Mouse (Mus musculus) CH12.LX (cell line): ENCODE measurements around the gene Mettl3. TPM values are rescaled to one million over a fixed set of nuclear protein-coding genes. Genes with fewer than 3 reads are reported as not detected.
A peak's percentile ranks its signal among the peaks of the same experiment; 100 is the strongest.

Source experiments
- DNase-seq: peaks from one replicate; pipeline ENCODE4 v3.0.0-alpha.2; 2013; ENCODE audit errors: extremely low read depth
- H3K27ac ChIP-seq: 2 replicates; pipeline ENCODE4 v1.5.1; 2012; ENCODE audit warnings: low read depth, mild to moderate bottlenecking, control low read depth, moderate library complexity; ENCODE audit not compliant: insufficient read depth
- H3K27me3 ChIP-seq: replicated peaks from 2 replicates; pipeline ENCODE3; 2012; ENCODE audit warnings: inconsistent platforms
- H3K36me3 ChIP-seq, 2 experiments: replicated peaks in 1 of 2; 2 replicates each; pipeline versions ENCODE3 to v1.6.1; 2012; ENCODE audit warnings: inconsistent platforms in 1 of 2, low read length in 1 of 2, mild to moderate bottlenecking in 1 of 2, mixed read lengths in 1 of 2, moderate library complexity in 1 of 2; ENCODE audit not compliant: control insufficient read depth in 1 of 2, insufficient read depth in 1 of 2
- H3K4me1 ChIP-seq, 2 experiments: 2 replicates each; pipeline ENCODE4 v1.6.1; 2012; ENCODE audit warnings: inconsistent platforms in 1 of 2, moderate library complexity in 1 of 2; ENCODE audit not compliant: insufficient read depth in 2 of 2, control insufficient read depth in 1 of 2
- H3K4me2 ChIP-seq: 2 replicates; pipeline ENCODE4 v1.6.1; 2012; ENCODE audit warnings: low read depth, mild to moderate bottlenecking, control low read depth; ENCODE audit not compliant: poor library complexity, insufficient read depth, severe bottlenecking
- H3K4me3 ChIP-seq, 3 experiments: fragments of 150-350 bp in 1 of 3; sonication (generic) in 1 of 3; replicated peaks in 1 of 3; 2 replicates each; pipeline versions ENCODE3 to v1.5.1; 2011 to 2012; ENCODE audit warnings: low read depth in 2 of 3, low read length in 2 of 3, mild to moderate bottlenecking in 2 of 3, moderate library complexity in 2 of 3, control low read depth in 1 of 3, improper control_type of control experiment in 1 of 3, inconsistent platforms in 1 of 3, mixed read lengths in 1 of 3; ENCODE audit not compliant: poor library complexity in 1 of 3
- H3K79me2 ChIP-seq: replicated peaks from 2 replicates; pipeline ENCODE4 v1.6.1; 2012; ENCODE audit warnings: mild to moderate bottlenecking, moderate library complexity; ENCODE audit not compliant: control insufficient read depth, poor library complexity, insufficient read depth, severe bottlenecking; ENCODE audit errors: extremely low read depth
- H3K9ac ChIP-seq: 2 replicates; pipeline ENCODE4 v1.6.1; 2012; ENCODE audit warnings: low read depth, mild to moderate bottlenecking, control low read depth, moderate library complexity; ENCODE audit not compliant: insufficient read depth
- H3K9me3 ChIP-seq: replicated peaks from 2 replicates; pipeline ENCODE3; 2012; ENCODE audit warnings: low read length, inconsistent platforms, mixed read lengths
- BHLHE40 ChIP-seq: IDR thresholded peaks from 2 replicates; pipeline ENCODE4 v1.6.1; 2011; ENCODE audit warnings: mild to moderate bottlenecking, low read depth, low read length, improper control_type of control experiment
- CHD1 ChIP-seq: IDR thresholded peaks from 2 replicates; pipeline ENCODE4 v1.6.1; 2012; ENCODE audit warnings: low read depth, low read length, improper control_type of control experiment, inconsistent platforms
- CHD2 ChIP-seq: IDR thresholded peaks from 2 replicates; pipeline ENCODE4 v1.6.1; 2011; ENCODE audit warnings: low read length, improper control_type of control experiment
- CTCF ChIP-seq, 2 experiments: IDR thresholded peaks in 1 of 2; conservative IDR thresholded peaks in 1 of 2; 2 replicates each; pipeline ENCODE4 v1.5.1; 2011 to 2012; ENCODE audit warnings: low read depth in 2 of 2, low read length in 2 of 2, improper control_type of control experiment in 1 of 2, inconsistent platforms in 1 of 2, mild to moderate bottlenecking in 1 of 2, moderate library complexity in 1 of 2
- ELF1 ChIP-seq: IDR thresholded peaks from 2 replicates; pipeline ENCODE4 v1.6.1; 2014; ENCODE audit warnings: low read depth, mild to moderate bottlenecking, inconsistent platforms, low read length, improper control_type of control experiment
- EP300 ChIP-seq: IDR thresholded peaks from 2 replicates; pipeline ENCODE4 v1.6.1; 2011; ENCODE audit warnings: low read length, improper control_type of control experiment
- ETS1 ChIP-seq: conservative IDR thresholded peaks from 2 replicates; pipeline ENCODE4 v1.6.1; 2012; ENCODE audit warnings: low read depth, mild to moderate bottlenecking, inconsistent platforms, low read length, improper control_type of control experiment, moderate library complexity
- GABPA ChIP-seq: IDR thresholded peaks from 2 replicates; pipeline ENCODE4 v1.6.1; 2012; ENCODE audit warnings: low read depth, low read length, improper control_type of control experiment, inconsistent platforms; ENCODE audit not compliant: insufficient replicate concordance
- HCFC1 ChIP-seq: IDR thresholded peaks from 2 replicates; pipeline ENCODE4 v1.6.1; 2012; ENCODE audit warnings: low read depth, mild to moderate bottlenecking, inconsistent platforms, low read length, improper control_type of control experiment
- IRF4 ChIP-seq: IDR thresholded peaks from 2 replicates; pipeline ENCODE4 v1.6.1; 2014; ENCODE audit warnings: low read depth, mild to moderate bottlenecking, inconsistent platforms, low read length, improper control_type of control experiment
- KAT2A ChIP-seq: IDR thresholded peaks from 2 replicates; pipeline ENCODE4 v1.6.1; 2012; ENCODE audit warnings: low read length, improper control_type of control experiment, inconsistent platforms; ENCODE audit not compliant: insufficient replicate concordance
- MAX ChIP-seq: IDR thresholded peaks from 2 replicates; pipeline ENCODE4 v1.6.1; 2011; ENCODE audit warnings: low read length, improper control_type of control experiment
- MAZ ChIP-seq: IDR thresholded peaks from 2 replicates; pipeline ENCODE4 v1.6.1; 2012; ENCODE audit warnings: low read depth, mild to moderate bottlenecking, inconsistent platforms, low read length, improper control_type of control experiment, moderate library complexity
- MEF2A ChIP-seq: IDR thresholded peaks from 2 replicates; pipeline ENCODE4 v1.6.1; 2014; ENCODE audit warnings: low read depth, mild to moderate bottlenecking, inconsistent platforms, low read length, improper control_type of control experiment, borderline replicate concordance
- MXI1 ChIP-seq: IDR thresholded peaks from 2 replicates; pipeline ENCODE4 v1.6.1; 2011; ENCODE audit warnings: mild to moderate bottlenecking, low read depth, low read length, improper control_type of control experiment
- MYC ChIP-seq: IDR thresholded peaks from 2 replicates; pipeline ENCODE4 v1.6.1; 2011; ENCODE audit warnings: low read depth, mild to moderate bottlenecking, improper control_type of control experiment, low read length
- NELFE ChIP-seq: IDR thresholded peaks from 2 replicates; pipeline ENCODE4 v1.6.1; 2011; ENCODE audit warnings: low read depth, low read length, improper control_type of control experiment
- NRF1 ChIP-seq: IDR thresholded peaks from 2 replicates; pipeline ENCODE4 v1.6.1; 2014; ENCODE audit warnings: low read depth, mild to moderate bottlenecking, inconsistent platforms, low read length, improper control_type of control experiment, moderate library complexity
- POLR2A ChIP-seq: IDR thresholded peaks from 2 replicates; pipeline ENCODE4 v1.6.1; 2011; ENCODE audit warnings: low read depth, mild to moderate bottlenecking, improper control_type of control experiment, low read length
- POLR2AphosphoS2 ChIP-seq: IDR thresholded peaks from 2 replicates; pipeline ENCODE4 v1.6.1; 2011; ENCODE audit warnings: low read depth, low read length, improper control_type of control experiment
- RAD21 ChIP-seq: IDR thresholded peaks from 2 replicates; pipeline ENCODE4 v1.6.1; 2011; ENCODE audit warnings: low read depth, mild to moderate bottlenecking, low read length, improper control_type of control experiment, moderate library complexity
- RCOR1 ChIP-seq: conservative IDR thresholded peaks from 2 replicates; pipeline ENCODE4 v1.6.1; 2012; ENCODE audit warnings: low read depth, mild to moderate bottlenecking, inconsistent platforms, low read length, improper control_type of control experiment
- SIN3A ChIP-seq: IDR thresholded peaks from 2 replicates; pipeline ENCODE4 v1.6.1; 2012; ENCODE audit warnings: low read length, improper control_type of control experiment, inconsistent platforms
- TBP ChIP-seq: conservative IDR thresholded peaks from 2 replicates; pipeline ENCODE4 v1.6.1; 2011; ENCODE audit warnings: low read depth, low read length, improper control_type of control experiment
- TCF12 ChIP-seq: IDR thresholded peaks from 2 replicates; pipeline ENCODE4 v1.6.1; 2014; ENCODE audit warnings: low read depth, mild to moderate bottlenecking, inconsistent platforms, low read length, improper control_type of control experiment
- UBTF ChIP-seq: IDR thresholded peaks from 2 replicates; pipeline ENCODE4 v1.6.1; 2012; ENCODE audit warnings: low read depth, mild to moderate bottlenecking, inconsistent platforms, low read length, improper control_type of control experiment, moderate library complexity
- ZKSCAN1 ChIP-seq: IDR thresholded peaks from 2 replicates; pipeline ENCODE4 v1.6.1; 2012; ENCODE audit warnings: low read depth, inconsistent platforms, low read length, improper control_type of control experiment, borderline replicate concordance
- ZMIZ1 ChIP-seq: IDR thresholded peaks from 2 replicates; pipeline ENCODE4 v1.6.1; 2012; ENCODE audit warnings: low read depth, mild to moderate bottlenecking, inconsistent platforms, low read length, improper control_type of control experiment
- dilution Hi-C: fragments of 300-500 bp; cut with MboI; formaldehyde crosslinking; loops from 2 replicates; pipeline ENCODE4 v1.14.3; 2020; ENCODE audit warnings: low sequenced_read_pairs; ENCODE audit not compliant: extremely low pct_unique_long_range_greater_than_20kb, extremely low pct_ligation_motif_present
- in situ Hi-C: fragments of 300-500 bp; cut with MboI; formaldehyde crosslinking; loops from 3 replicates; pipeline ENCODE4 v1.14.3; 2019; ENCODE audit warnings: low sequenced_read_pairs, low pct_ligation_motif_present, low pct_unique_long_range_greater_than_20kb, mixed read lengths
- polyA plus RNA-seq: library from polyadenylated mRNA; unstranded; fragments of >175 nt; gene quantifications from 2 replicates; pipeline ENCODE4 v1.2.1, GENCODE M21; 2012; ENCODE audit warnings: low read depth; ENCODE audit not compliant: insufficient read length
- total RNA-seq, 2 experiments: library from RNA; depleted of rRNA; stranded (reverse); fragments of 300-350 nt in 1 of 2; fragments of >200 nt in 1 of 2; gene quantifications; 2 replicates each; pipeline ENCODE4 v1.2.3; 2012 to 2014

Gene Mettl3
- total RNA-seq (2012; rRNA removed) = 41.6 and 51.5 TPM in 2 replicates
- total RNA-seq (2014; rRNA removed) = 42.7 and 47.0 TPM in 2 replicates
- polyA plus RNA-seq = 47.4 and 49.5 TPM in 2 replicates

GRCm38 (mm10) chr14:52304644-52305271, at the start of gene Mettl3:
Mettl3 (minus strand) TSS chr14:52305128.
- in situ Hi-C loops = no loop called here
- H3K27ac ChIP-seq = peak within 1 kb of the TSS; percentile 89
- dilution Hi-C loops = no loop called here
- peak; percentile 98 for DNase-seq
- peak within 1 kb of the TSS; percentile 99 for H3K4me2 ChIP-seq
- peak within 1 kb of the TSS; percentile 67 to 95 (median 79) for H3K4me3 ChIP-seq
- H3K79me2 ChIP-seq = peaks cover 29% of the 10 kb centered on the region
- peaks cover 9 to 25% of the 10 kb centered on the region in 2 experiments for H3K36me3 ChIP-seq
- peaks cover 0 to 22% of the 10 kb centered on the region in 2 experiments; a peak in 1 of 4 replicates for H3K4me1 ChIP-seq
- TF ChIP-seq POLR2AphosphoS2 = peak; percentile 90
- TF ChIP-seq RAD21 = no peak
- TF ChIP-seq CHD2 = peak; percentile 92
- TF ChIP-seq TBP = peak; percentile 84
- TF ChIP-seq HCFC1 = peak; percentile 100
- TF ChIP-seq MXI1 = peak; percentile 85
- TF ChIP-seq MYC = peak; percentile 88
- peak; percentile 77 for TF ChIP-seq TCF12
- TF ChIP-seq ZKSCAN1 = no peak
- peak; percentile 90 for TF ChIP-seq MAX
- TF ChIP-seq GABPA = peak; percentile 62; the same call in 1 of the 2 replicates
- no peak; the same call in 1 of the 2 replicates for TF ChIP-seq CHD1
- TF ChIP-seq MEF2A = peak; percentile 37; the same call in 1 of the 2 replicates
- peak; percentile 51; the same call in 1 of the 2 replicates for TF ChIP-seq ETS1
- TF ChIP-seq RCOR1 = peak; percentile 97
- TF ChIP-seq POLR2A = peak; percentile 92
- TF ChIP-seq CTCF (conservative IDR thresholded peaks at IDR 0.05 in 1 of 2, IDR thresholded peaks at IDR 0.05 in 1 of 2; ENCODE audit: low read depth in 2 of 2, low read length in 2 of 2) = no peak
- peak; percentile 70; the same call in 1 of the 2 replicates for TF ChIP-seq IRF4
- TF ChIP-seq NRF1 = peak; percentile 87
- TF ChIP-seq KAT2A = peak; percentile 96
- peak; percentile 96 for TF ChIP-seq SIN3A
- TF ChIP-seq EP300 = no peak
- 0 out of 2 replicates have a peak, but pooled peaks have one; percentile 48 for TF ChIP-seq BHLHE40
- peak; percentile 82 for TF ChIP-seq UBTF
- TF ChIP-seq ZMIZ1 = peak; percentile 62
- peak; percentile 88 for TF ChIP-seq NELFE
- TF ChIP-seq ELF1 = peak; percentile 96
- TF ChIP-seq MAZ = no peak
- peak within 1 kb of the TSS; percentile 95 for H3K9ac ChIP-seq
- H3K9me3 ChIP-seq = no peaks in the 10 kb centered on the region
- H3K27me3 ChIP-seq = no peaks in the 10 kb centered on the region
